Comparison of ENCODE assay signal across 8 mouse cellular contexts in the genomic region with DNA sequence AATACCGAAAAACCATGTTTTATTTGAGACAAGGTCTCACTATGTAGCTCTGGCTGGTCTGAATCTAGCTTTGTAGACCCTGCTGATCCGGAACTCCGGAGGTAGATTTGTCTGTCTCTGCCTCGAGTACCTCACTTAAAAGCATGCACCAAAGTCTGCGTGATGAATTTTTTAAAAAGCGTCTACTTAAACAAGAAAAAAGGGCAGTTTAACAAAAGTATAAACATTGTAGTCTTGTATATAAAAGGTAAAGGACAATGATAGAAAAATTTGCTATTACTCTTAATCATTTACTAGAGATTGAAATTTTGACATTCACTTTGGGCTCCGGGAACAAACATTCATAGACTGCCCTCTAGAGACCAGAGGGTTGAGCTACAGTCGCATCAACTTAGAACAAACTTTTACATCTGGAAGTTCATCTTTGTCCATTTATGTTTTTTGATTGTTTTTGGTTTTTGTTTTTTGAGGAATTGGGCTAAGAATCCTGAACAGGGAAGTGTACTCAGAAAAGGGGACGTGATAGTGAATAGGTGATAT. TPM values are rescaled to one million over a fixed set of nuclear protein-coding genes. Genes with fewer than 3 reads are reported as not detected.
DNase-seq lines count a peak whose midpoint lies in the region; ATAC-seq and TF ChIP-seq lines count a peak whose summit lies in the region.

No protein-coding gene starts in this region.

- peaks cover 15% of the 10 kb centered on the region for H3K4me1 ChIP-seq in G1E (ENCODE audit: insufficient read depth, low read depth, low read length)
- peaks cover 5% of the 10 kb centered on the region; the same call in 1 of the 2 replicates for H3K4me1 ChIP-seq in embryonic facial prominence, embryonic 14.5 days (ENCODE audit: control insufficient read depth, insufficient read depth, low read length)
- H3K4me1 ChIP-seq in hindbrain, embryonic 16.5 days (ENCODE audit: control insufficient read depth, insufficient read depth, low read depth, low read length): peaks cover 6% of the 10 kb centered on the region
- H3K4me1 ChIP-seq in lung, embryonic 14.5 days (ENCODE audit: insufficient read depth): 0 out of 2 replicates have a peak, but pooled peaks cover 6% of the 10 kb centered on the region

- peak overlapping the region; percentile 71 for H3K9ac ChIP-seq in embryonic facial prominence, embryonic 14.5 days (ENCODE audit: low read depth, low read length)
- peak overlapping the region; percentile 78 for H3K9ac ChIP-seq in hindbrain, embryonic 16.5 days (ENCODE audit: low read depth, low read length)
- H3K9ac ChIP-seq in lung, embryonic 14.5 days: peak overlapping the region; percentile 52

- peaks cover 24% of the 10 kb centered on the region for H3K36me3 ChIP-seq in G1E (replicated peaks)
- peaks cover 17% of the 10 kb centered on the region for H3K36me3 ChIP-seq in embryonic facial prominence, embryonic 14.5 days (ENCODE audit: control insufficient read depth, insufficient read depth, low read length)
- H3K36me3 ChIP-seq in hindbrain, embryonic 16.5 days (ENCODE audit: control insufficient read depth, insufficient read depth, low read length): peaks cover 2% of the 10 kb centered on the region
- H3K36me3 ChIP-seq in lung, embryonic 14.5 days (ENCODE audit: insufficient read depth): peaks cover 4% of the 10 kb centered on the region; the same call in 1 of the 2 replicates

- 2% methylated on average over 9 of the region's 9 CpGs for WGBS in embryonic facial prominence, embryonic 14.5 days
- WGBS in hindbrain, embryonic 16.5 days: 1% methylated on average over 9 of the region's 9 CpGs
- WGBS in lung, embryonic 14.5 days: 1% methylated on average over 9 of the region's 9 CpGs

- no peak for TF ChIP-seq CTCF in G1E (IDR thresholded peaks at IDR 0.05; ENCODE audit: low read depth, low read length)
- peak; percentile 67 for TF ChIP-seq CTCF in lung, embryonic 14.5 days (IDR thresholded peaks at IDR 0.05; ENCODE audit: low read depth)

- H3K4me2 ChIP-seq in embryonic facial prominence, embryonic 14.5 days (ENCODE audit: low read depth, low read length): peak overlapping the region; percentile 94
- H3K4me2 ChIP-seq in hindbrain, embryonic 16.5 days (ENCODE audit: low read length): peak overlapping the region; percentile 94
- H3K4me2 ChIP-seq in lung, embryonic 14.5 days: peak overlapping the region; percentile 96

- peak overlapping the region; percentile 74; the same call in 1 of the 2 replicates for H3K4me3 ChIP-seq in G1E (ENCODE audit: low read depth, low read length)
- H3K4me3 ChIP-seq in embryonic facial prominence, embryonic 14.5 days (ENCODE audit: low read depth, low read length): peak overlapping the region; percentile 69
- peak overlapping the region; percentile 75 for H3K4me3 ChIP-seq in hindbrain, embryonic 16.5 days (ENCODE audit: low read length)
- peak overlapping the region; percentile 61 for H3K4me3 ChIP-seq in lung, embryonic 14.5 days (ENCODE audit: low read depth, low read length)

- ATAC-seq in G1E (ENCODE audit: extremely low read depth, insufficient number of reproducible peaks, low FRiP score, poor library complexity, severe bottlenecking): 0 out of 2 replicates have a peak, but pooled peaks have one; percentile 31
- ATAC-seq in embryonic facial prominence, embryonic 14.5 days (ENCODE audit: low read depth): no peak
- no peak for ATAC-seq in hindbrain, embryonic 16.5 days
- no peak for ATAC-seq in lung, embryonic 14.5 days (ENCODE audit: insufficient read depth)

- no peaks in the 10 kb centered on the region; the same call in 1 of the 2 replicates for H3K27me3 ChIP-seq in G1E (ENCODE audit: insufficient read depth, low read length)
- H3K27me3 ChIP-seq in embryonic facial prominence, embryonic 14.5 days (replicated peaks; ENCODE audit: control insufficient read depth, insufficient read depth, low read length): no peaks in the 10 kb centered on the region
- no peaks in the 10 kb centered on the region for H3K27me3 ChIP-seq in hindbrain, embryonic 16.5 days (replicated peaks; ENCODE audit: control insufficient read depth, insufficient read depth, low read length)
- no peaks in the 10 kb centered on the region for H3K27me3 ChIP-seq in lung, embryonic 14.5 days (ENCODE audit: insufficient read depth, low read length)

- DNase-seq in adrenal gland, postnatal 14 days: peak; percentile 38
- no peak for DNase-seq in adrenal gland, adult 18-20 months (ENCODE audit: low spot score in 2 of 2)
- no peak for DNase-seq in G1E (ENCODE audit: low spot score)
- DNase-seq in embryonic facial prominence, embryonic 14.5 days (ENCODE audit: low spot score): peak; percentile 70
- DNase-seq in lung, embryonic 14.5 days: peak; percentile 83
- peak; percentile 8 for DNase-seq in retina, adult 2 months (ENCODE audit: low read depth, low spot score)
- DNase-seq in ovary, postnatal 14 days (ENCODE audit: low spot score): no peak

- no peaks in the 10 kb centered on the region for H3K9me3 ChIP-seq in G1E (replicated peaks)
- H3K9me3 ChIP-seq in embryonic facial prominence, embryonic 14.5 days (ENCODE audit: control insufficient read depth, low read length): no peaks in the 10 kb centered on the region
- H3K9me3 ChIP-seq in hindbrain, embryonic 16.5 days (ENCODE audit: control insufficient read depth, low read length): no peaks in the 10 kb centered on the region
- H3K9me3 ChIP-seq in lung, embryonic 14.5 days (ENCODE audit: low read depth, low read length): no peaks in the 10 kb centered on the region

- peak overlapping the region; percentile 73; the same call in 1 of the 2 replicates for H3K27ac ChIP-seq in embryonic facial prominence, embryonic 14.5 days (replicated peaks; ENCODE audit: low read depth, low read length)
- peak overlapping the region; percentile 71 for H3K27ac ChIP-seq in hindbrain, embryonic 16.5 days (ENCODE audit: low read depth, low read length)
- peak overlapping the region; percentile 69 for H3K27ac ChIP-seq in lung, embryonic 14.5 days (ENCODE audit: low read depth)

RNA-seq across cellular contexts. Expression of gene Suox, which starts 0.7 kb away (rescaled TPM):
- 22.1 and 30.0 TPM in 2 replicates for total RNA-seq in adrenal gland, postnatal 14 days (2021)
- 10 to 100 TPM; 29.4 to 37.6 TPM for total RNA-seq in adrenal gland, adult 18-20 months (2021)
- total RNA-seq in G1E (2014; fragmentation: Nextera tagmentation) (4.6 and 8.7 TPM in 2 replicates), G1E (2017) (8.1 and 8.4 TPM in 2 replicates)
- polyA plus RNA-seq in G1E (2012): 0.96 and 1.7 TPM in 2 replicates
- 11.1 and 14.4 TPM in 2 replicates for polyA plus RNA-seq in embryonic facial prominence, embryonic 14.5 days (2014; fragmentation: Nextera tagmentation; extraction: Ambion mirVana)
- 14.9 and 16.1 TPM in 2 replicates for polyA plus RNA-seq in hindbrain, embryonic 16.5 days (2015; fragmentation: Nextera tagmentation; extraction: Ambion mirVana)
- polyA plus RNA-seq in lung, embryonic 14.5 days (2014; fragmentation: Nextera tagmentation; extraction: Ambion mirVana): 9.3 and 9.8 TPM in 2 replicates

RNA-seq across cellular contexts. Expression of gene Rab5b, which starts 21.5 kb away (rescaled TPM):
- 91.4 and 96.4 TPM in 2 replicates for total RNA-seq in adrenal gland, postnatal 14 days (2021)
- 100 to 1,000 TPM; 112 to 122 TPM for total RNA-seq in adrenal gland, adult 18-20 months (2021)
- total RNA-seq in G1E (2014; fragmentation: Nextera tagmentation): 49.1 TPM in 2 replicates
- total RNA-seq in G1E (2017): 48.0 and 52.7 TPM in 2 replicates
- 17.5 and 20.0 TPM in 2 replicates for polyA plus RNA-seq in G1E (2012)
- polyA plus RNA-seq in embryonic facial prominence, embryonic 14.5 days (2014; fragmentation: Nextera tagmentation; extraction: Ambion mirVana): 74.7 and 75.4 TPM in 2 replicates
- 118 and 130 TPM in 2 replicates for polyA plus RNA-seq in hindbrain, embryonic 16.5 days (2015; fragmentation: Nextera tagmentation; extraction: Ambion mirVana)
- polyA plus RNA-seq in lung, embryonic 14.5 days (2014; fragmentation: Nextera tagmentation; extraction: Ambion mirVana): 63.6 and 66.8 TPM in 2 replicates

RNA-seq across cellular contexts. Expression of gene Ikzf4, which starts 28.7 kb away (rescaled TPM):
- total RNA-seq in adrenal gland, postnatal 14 days (2021): 0.74 and 2.0 TPM in 2 replicates
- total RNA-seq in adrenal gland, adult 18-20 months (2021): 1 to 10 TPM; 2.3 TPM
- total RNA-seq in G1E (2014; fragmentation: Nextera tagmentation) (11.4 and 11.7 TPM in 2 replicates), G1E (2017) (1.7 and 2.8 TPM in 2 replicates)
- polyA plus RNA-seq in G1E (2012): 6.7 and 7.0 TPM in 2 replicates
- 2.2 and 4.0 TPM in 2 replicates for polyA plus RNA-seq in embryonic facial prominence, embryonic 14.5 days (2014; fragmentation: Nextera tagmentation; extraction: Ambion mirVana)
- 15.3 and 18.9 TPM in 2 replicates for polyA plus RNA-seq in hindbrain, embryonic 16.5 days (2015; fragmentation: Nextera tagmentation; extraction: Ambion mirVana)
- 2.0 and 3.5 TPM in 2 replicates for polyA plus RNA-seq in lung, embryonic 14.5 days (2014; fragmentation: Nextera tagmentation; extraction: Ambion mirVana)

RNA-seq across cellular contexts. Expression of gene Pmel, which starts 29.5 kb away (rescaled TPM):
- total RNA-seq in adrenal gland, postnatal 14 days (2021): 1.5 and 2.3 TPM in 2 replicates
- 1 to 10 TPM in 1 of 2 experiments, under 1 TPM in 1; 0.42 to 1.1 TPM for total RNA-seq in adrenal gland, adult 18-20 months (2021)
- total RNA-seq in G1E (2014; fragmentation: Nextera tagmentation): 0.58 and 2.4 TPM in 2 replicates
- 0.76 and 1.0 TPM in 2 replicates for total RNA-seq in G1E (2017)
- 0.05 and 0.06 TPM in 2 replicates for polyA plus RNA-seq in G1E (2012)
- 14.0 and 14.6 TPM in 2 replicates for polyA plus RNA-seq in embryonic facial prominence, embryonic 14.5 days (2014; fragmentation: Nextera tagmentation; extraction: Ambion mirVana)
- polyA plus RNA-seq in hindbrain, embryonic 16.5 days (2015; fragmentation: Nextera tagmentation; extraction: Ambion mirVana): 0.83 and 0.97 TPM in 2 replicates
- 1.4 TPM in 2 replicates for polyA plus RNA-seq in lung, embryonic 14.5 days (2014; fragmentation: Nextera tagmentation; extraction: Ambion mirVana)

RNA-seq across cellular contexts. Expression of gene Cdk2, which starts 30.3 kb away (rescaled TPM):
- 30.7 and 31.1 TPM in 2 replicates for total RNA-seq in adrenal gland, postnatal 14 days (2021)
- total RNA-seq in adrenal gland, adult 18-20 months (2021): 10 to 100 TPM; 12.8 to 13.1 TPM
- total RNA-seq in G1E (2014; fragmentation: Nextera tagmentation) (108 and 117 TPM in 2 replicates), G1E (2017) (109 and 113 TPM in 2 replicates)
- polyA plus RNA-seq in G1E (2012): 34.7 and 36.3 TPM in 2 replicates
- 99.2 and 105 TPM in 2 replicates for polyA plus RNA-seq in embryonic facial prominence, embryonic 14.5 days (2014; fragmentation: Nextera tagmentation; extraction: Ambion mirVana)
- polyA plus RNA-seq in hindbrain, embryonic 16.5 days (2015; fragmentation: Nextera tagmentation; extraction: Ambion mirVana): 18.3 and 24.2 TPM in 2 replicates
- polyA plus RNA-seq in lung, embryonic 14.5 days (2014; fragmentation: Nextera tagmentation; extraction: Ambion mirVana): 105 and 109 TPM in 2 replicates

Comparison
In these comparisons a context has a peak if more than half of its experiments do, and no peak if none do; other contexts are left out.
1. DNase-seq: peak in adrenal gland, postnatal 14 days (single experiment), embryonic facial prominence, embryonic 14.5 days (single experiment), lung, embryonic 14.5 days (single experiment) and retina, adult 2 months (single experiment); none in adrenal gland, adult 18-20 months (0 of 2), G1E (single experiment) and ovary, postnatal 14 days (single experiment).
2. Peak in every context shown above with its lines, with median percentiles within 50 percentile points of each other: H3K4me3 ChIP-seq, H3K27ac ChIP-seq, H3K4me2 ChIP-seq and H3K9ac ChIP-seq.